Mouse (Mus musculus): ENCODE measurements around the gene Large1. TPM values are rescaled to one million over a fixed set of nuclear protein-coding genes. Genes with fewer than 3 reads are reported as not detected.
"Not testable (repeated sequence)": the region's sequence is repeated elsewhere in the genome, so short reads cannot be mapped to it uniquely, and the experiment has no call there.

The Large1 gene
- polyA plus RNA-seq, 1 experiment from 2014 or later, result 8.7 TPM

- no peaks in the 10 kb centered on the region for H3K4me1 ChIP-seq (ENCODE audit: insufficient read depth)
- no peak overlapping the region for H3K9ac ChIP-seq
- no peak for DNase-seq
- no peaks in the 10 kb centered on the region for H3K36me3 ChIP-seq (ENCODE audit: insufficient read depth)
- 74% methylated on average over 3 of the region's 3 CpGs for WGBS
- no peaks in the 10 kb centered on the region for H3K9me3 ChIP-seq (ENCODE audit: low read depth, low read length)
- no peak overlapping the region for H3K4me3 ChIP-seq (ENCODE audit: low read depth, low read length)
- TF ChIP-seq CTCF (IDR thresholded peaks at IDR 0.05; ENCODE audit: low read depth), result no peak
- H3K4me2 ChIP-seq, result no peak overlapping the region
- no peaks in the 10 kb centered on the region for H3K27me3 ChIP-seq (ENCODE audit: insufficient read depth, low read length)
- no peak for ATAC-seq (ENCODE audit: insufficient read depth)
- no peak overlapping the region for H3K27ac ChIP-seq (ENCODE audit: low read depth)
Observed at GRCm38 (mm10) chr8:73099542-73099941, 253.8 kb downstream of the Large1 start.

GRCm38 (mm10) chr8:73096952-73097351, 256.4 kb downstream of the Large1 start:
- DNase-seq (no peak), ATAC-seq (ENCODE audit: insufficient read depth) (no peak)
- H3K36me3 ChIP-seq (ENCODE audit: insufficient read depth), result no peaks in the 10 kb centered on the region
- H3K4me3 ChIP-seq (ENCODE audit: low read depth, low read length), result no peak overlapping the region
- no peak overlapping the region for H3K27ac ChIP-seq (ENCODE audit: low read depth)
- no peaks in the 10 kb centered on the region for H3K4me1 ChIP-seq (ENCODE audit: insufficient read depth)
- 72% methylated on average over 2 of the region's 2 CpGs for WGBS
- TF ChIP-seq CTCF (IDR thresholded peaks at IDR 0.05; ENCODE audit: low read depth), result no peak
- H3K4me2 ChIP-seq, result no peak overlapping the region
- H3K27me3 ChIP-seq (ENCODE audit: insufficient read depth, low read length), result no peaks in the 10 kb centered on the region
- H3K9ac ChIP-seq, result no peak overlapping the region
- no peaks in the 10 kb centered on the region for H3K9me3 ChIP-seq (ENCODE audit: low read depth, low read length)

GRCm38 (mm10) chr8:73077746-73078145, 275.6 kb downstream of the Large1 start:
- H3K36me3 ChIP-seq (ENCODE audit: insufficient read depth); H3K4me2 ChIP-seq; H3K4me3 ChIP-seq (ENCODE audit: low read depth, low read length); H3K9me3 ChIP-seq (ENCODE audit: low read depth, low read length); DNase-seq; H3K4me1 ChIP-seq (ENCODE audit: insufficient read depth); H3K9ac ChIP-seq; ATAC-seq (ENCODE audit: insufficient read depth); H3K27me3 ChIP-seq (ENCODE audit: insufficient read depth, low read length); H3K27ac ChIP-seq (ENCODE audit: low read depth): not testable (repeated sequence)
- 90% methylated on average over 1 of the region's 1 CpGs for WGBS

- DNase-seq (no peak), ATAC-seq (ENCODE audit: insufficient read depth) (no peak)
- no peaks in the 10 kb centered on the region for H3K4me1 ChIP-seq (ENCODE audit: insufficient read depth)
- no peak overlapping the region for H3K27ac ChIP-seq (ENCODE audit: low read depth)
- no peaks in the 10 kb centered on the region for H3K27me3 ChIP-seq (ENCODE audit: insufficient read depth, low read length)
- no peak for TF ChIP-seq CTCF (IDR thresholded peaks at IDR 0.05; ENCODE audit: low read depth)
- H3K4me2 ChIP-seq, result no peak overlapping the region
- 30% methylated on average over 1 of the region's 1 CpGs for WGBS
- H3K9me3 ChIP-seq (ENCODE audit: low read depth, low read length), result no peaks in the 10 kb centered on the region
- H3K4me3 ChIP-seq (ENCODE audit: low read depth, low read length), result no peak overlapping the region
- no peaks in the 10 kb centered on the region for H3K36me3 ChIP-seq (ENCODE audit: insufficient read depth)
- no peak overlapping the region for H3K9ac ChIP-seq
Observed at GRCm38 (mm10) chr8:73061410-73061809, 291.9 kb downstream of the Large1 start.

GRCm38 (mm10) chr8:73054726-73055125, 298.6 kb downstream of the Large1 start:
- TF ChIP-seq CTCF (IDR thresholded peaks at IDR 0.05; ENCODE audit: low read depth), result no peak
- 49% methylated on average over 1 of the region's 1 CpGs for WGBS
- H3K27ac ChIP-seq (ENCODE audit: low read depth), result no peak overlapping the region

GRCm38 (mm10) chr8:73053878-73054277, 299.5 kb downstream of the Large1 start:
- ATAC-seq (ENCODE audit: insufficient read depth), result no peak

More at GRCm38 (mm10) chr8:73054726-73055125, 298.6 kb downstream of the Large1 start:
- no peak overlapping the region for H3K4me3 ChIP-seq (ENCODE audit: low read depth, low read length)
- no peaks in the 10 kb centered on the region for H3K27me3 ChIP-seq (ENCODE audit: insufficient read depth, low read length)
- H3K9me3 ChIP-seq (ENCODE audit: low read depth, low read length), result no peaks in the 10 kb centered on the region
- H3K4me2 ChIP-seq, result no peak overlapping the region
- no peak overlapping the region for H3K9ac ChIP-seq
- DNase-seq, result no peak
- ATAC-seq (ENCODE audit: insufficient read depth), result no peak
- H3K36me3 ChIP-seq (ENCODE audit: insufficient read depth), result no peaks in the 10 kb centered on the region
- no peaks in the 10 kb centered on the region for H3K4me1 ChIP-seq (ENCODE audit: insufficient read depth)

GRCm38 (mm10) chr8:73052414-73052813, 300.9 kb downstream of the Large1 start:
- Histone ChIP-seq H3K9me3 (ENCODE audit: low read depth, low read length) (no peaks in the 10 kb centered on the region), H3K27me3 (ENCODE audit: insufficient read depth, low read length) (no peaks in the 10 kb centered on the region), H3K27ac (ENCODE audit: low read depth) (no peak overlapping the region), H3K4me3 (ENCODE audit: low read depth, low read length) (no peak overlapping the region), H3K36me3 (ENCODE audit: insufficient read depth) (no peaks in the 10 kb centered on the region), H3K4me2 (no peak overlapping the region), H3K9ac (no peak overlapping the region), H3K4me1 (ENCODE audit: insufficient read depth) (no peaks in the 10 kb centered on the region)
- ATAC-seq (ENCODE audit: insufficient read depth), result no peak
- WGBS, result 68% methylated on average over 1 of the region's 1 CpGs
- DNase-seq, result no peak
- no peak for TF ChIP-seq CTCF (IDR thresholded peaks at IDR 0.05; ENCODE audit: low read depth)

More at GRCm38 (mm10) chr8:73053878-73054277, 299.5 kb downstream of the Large1 start:
- no peak for TF ChIP-seq CTCF (IDR thresholded peaks at IDR 0.05; ENCODE audit: low read depth)
- no peaks in the 10 kb centered on the region for H3K4me1 ChIP-seq (ENCODE audit: insufficient read depth)
- WGBS, result 90% methylated on average over 3 of the region's 3 CpGs
- no peak for DNase-seq
- H3K9me3 ChIP-seq (ENCODE audit: low read depth, low read length), result no peaks in the 10 kb centered on the region
- no peaks in the 10 kb centered on the region for H3K27me3 ChIP-seq (ENCODE audit: insufficient read depth, low read length)
- H3K4me2 ChIP-seq, result no peak overlapping the region
- H3K4me3 ChIP-seq (ENCODE audit: low read depth, low read length), result no peak overlapping the region
- no peak overlapping the region for H3K9ac ChIP-seq
- H3K36me3 ChIP-seq (ENCODE audit: insufficient read depth), result no peaks in the 10 kb centered on the region
- no peak overlapping the region for H3K27ac ChIP-seq (ENCODE audit: low read depth)

- Histone ChIP-seq H3K9me3 (ENCODE audit: low read depth, low read length) (no peaks in the 10 kb centered on the region), H3K27me3 (ENCODE audit: insufficient read depth, low read length) (no peaks in the 10 kb centered on the region), H3K4me3 (ENCODE audit: low read depth, low read length) (no peak overlapping the region), H3K9ac (no peak overlapping the region), H3K36me3 (ENCODE audit: insufficient read depth) (no peaks in the 10 kb centered on the region), H3K27ac (ENCODE audit: low read depth) (no peak overlapping the region), H3K4me2 (no peak overlapping the region), H3K4me1 (ENCODE audit: insufficient read depth) (no peaks in the 10 kb centered on the region)
- TF ChIP-seq CTCF (IDR thresholded peaks at IDR 0.05; ENCODE audit: low read depth), result no peak
- ATAC-seq (ENCODE audit: insufficient read depth) (no peak), DNase-seq (no peak)
- WGBS, result 89% methylated on average over 3 of the region's 3 CpGs
Observed at GRCm38 (mm10) chr8:73048136-73048535, 305.2 kb downstream of the Large1 start.

All from lung, embryonic 14.5 days (tissue).